Mouse (Mus musculus) liver, postnatal 0 days (tissue): ENCODE data around the gene Adora2b. TPM values are rescaled to one million over a fixed set of nuclear protein-coding genes. Genes with fewer than 3 reads are reported as not detected.

Experiments used
- ATAC-seq: fragments of 200-750 bp; cut with Nextera tagmentation; 2 replicates; pipeline ENCODE4 v1.8.0; 2017; ENCODE audit warnings: mild to moderate bottlenecking, moderate library complexity
- DNase-seq: peaks from one replicate; pipeline ENCODE4 v3.0.0-alpha.2; 2016
- H3K27ac ChIP-seq: fragments of 300-500 bp; sonication (generic); 2 replicates; pipeline ENCODE4 v1.5.1; 2014; ENCODE audit warnings: antibody characterized with exemption, moderate library complexity, mild to moderate bottlenecking, low read depth
- H3K27me3 ChIP-seq: fragments of 300-500 bp; sonication (generic); 2 replicates; pipeline ENCODE4 v1.6.1; 2014; ENCODE audit warnings: low read length, control low read depth, mixed read lengths; ENCODE audit not compliant: insufficient read depth
- H3K36me3 ChIP-seq: fragments of 300-500 bp; sonication (generic); replicated peaks from 2 replicates; pipeline ENCODE4 v1.6.1; 2014; ENCODE audit warnings: mild to moderate bottlenecking, control low read depth, low read length, moderate library complexity, mixed read lengths; ENCODE audit not compliant: insufficient read depth
- H3K4me1 ChIP-seq: fragments of 300-500 bp; sonication (generic); 2 replicates; pipeline ENCODE4 v1.6.1; 2014; ENCODE audit warnings: antibody characterized with exemption, mild to moderate bottlenecking, control low read depth; ENCODE audit not compliant: insufficient read depth
- H3K4me2 ChIP-seq: fragments of 300-500 bp; sonication (generic); 2 replicates; pipeline ENCODE4 v1.6.1; 2014; ENCODE audit warnings: low read depth, mild to moderate bottlenecking, low read length, moderate library complexity, mixed read lengths
- H3K4me3 ChIP-seq: fragments of 300-500 bp; sonication (generic); 2 replicates; pipeline ENCODE4 v1.5.1; 2014; ENCODE audit warnings: low read depth, low read length
- H3K9ac ChIP-seq: fragments of 300-500 bp; sonication (generic); replicated peaks from 2 replicates; pipeline ENCODE4 v1.6.1; 2014; ENCODE audit warnings: mild to moderate bottlenecking, moderate library complexity
- H3K9me3 ChIP-seq: fragments of 300-500 bp; sonication (generic); 2 replicates; pipeline ENCODE4 v1.6.1; 2016; ENCODE audit warnings: mild to moderate bottlenecking, control low read depth, low read length, mixed read lengths
- CTCF ChIP-seq: sonication (generic); IDR thresholded peaks from 2 replicates; pipeline ENCODE4 v1.5.1; 2016; ENCODE audit warnings: antibody characterized with exemption, low read depth
- EP300 ChIP-seq: IDR thresholded peaks from 2 replicates; pipeline ENCODE4 v1.6.1; 2016; ENCODE audit warnings: antibody characterized with exemption, low read depth, mild to moderate bottlenecking
- WGBS: fragments of 180-500 bp; shearing (Covaris S2); extraction: QIAGEN DNeasy Blood & Tissue Kit; methylation state at CpG from one replicate; pipeline ENCODE4 v1.1.7; 2014; ENCODE audit not compliant: insufficient replicate concordance; 5-methylcytosine and 5-hydroxymethylcytosine counted together
- polyA plus RNA-seq: library from polyadenylated mRNA; unstranded; fragments of >200 nt; fragmentation: Nextera tagmentation; extraction: Ambion mirVana; gene quantifications from 2 replicates; pipeline ENCODE4 v1.2.1, GENCODE M21; 2015

Adora2b gene
- 0.59 and 0.61 TPM in 2 replicates for polyA plus RNA-seq

DNA sequence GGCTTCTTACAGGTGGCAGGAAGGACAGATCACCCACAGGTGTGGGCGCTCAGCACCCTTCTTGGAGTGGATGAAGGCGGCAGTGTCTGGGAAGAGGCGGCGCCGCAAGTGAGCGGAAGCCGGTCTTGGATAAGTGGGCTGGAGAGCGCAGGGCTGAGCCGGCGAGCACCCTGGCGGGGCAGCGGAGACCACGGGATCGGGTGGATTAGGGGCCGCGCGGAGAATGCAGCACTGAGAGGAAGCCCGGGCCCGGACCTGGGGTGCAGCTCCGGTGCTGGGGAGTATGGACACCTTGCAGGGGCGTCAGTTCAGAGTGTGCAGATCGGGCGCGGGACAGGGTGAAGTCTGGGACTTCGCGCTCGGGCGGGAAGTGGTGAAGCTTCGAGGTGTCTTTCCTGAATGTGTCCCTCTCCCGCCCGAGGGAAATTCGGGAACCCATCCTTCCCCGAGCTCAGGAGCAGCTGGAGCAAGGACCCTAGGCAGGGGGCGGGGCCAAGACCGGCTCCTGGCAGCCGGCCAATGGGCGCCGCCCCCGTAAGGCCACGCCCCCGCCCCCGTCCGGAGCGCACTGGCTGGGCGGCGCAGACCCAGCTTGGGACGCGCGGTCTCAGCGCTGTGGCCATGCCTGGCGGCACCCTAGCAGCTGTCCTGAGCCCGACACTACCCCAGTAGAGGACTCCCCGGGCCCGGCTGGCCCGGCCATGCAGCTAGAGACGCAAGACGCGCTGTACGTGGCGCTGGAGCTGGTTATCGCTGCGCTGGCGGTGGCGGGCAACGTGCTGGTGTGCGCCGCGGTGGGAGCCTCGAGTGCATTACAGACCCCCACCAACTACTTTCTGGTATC lies at the start of gene Adora2b:
TSS of gene Adora2b (plus strand) at position 584 of the 844 bp plus-strand sequence.
- peak within 1 kb of the TSS; percentile 97 for H3K4me2 ChIP-seq
- ATAC-seq (peak; percentile 74), DNase-seq (peak; percentile 70)
- H3K36me3 ChIP-seq = no peaks in the 10 kb centered on the region
- peaks cover 16% of the 10 kb centered on the region for H3K4me1 ChIP-seq
- under 1% methylated on average over 60 of the region's 69 CpGs for WGBS
- no peak within 1 kb of the TSS; the same call in 1 of the 2 replicates for H3K9ac ChIP-seq
- H3K9me3 ChIP-seq = no peaks in the 10 kb centered on the region
- no peak for TF ChIP-seq CTCF
- no peak for TF ChIP-seq EP300
- peaks cover 41% of the 10 kb centered on the region for H3K27me3 ChIP-seq
- H3K27ac ChIP-seq = no peak within 1 kb of the TSS
- H3K4me3 ChIP-seq = peak within 1 kb of the TSS; percentile 60

DNA sequence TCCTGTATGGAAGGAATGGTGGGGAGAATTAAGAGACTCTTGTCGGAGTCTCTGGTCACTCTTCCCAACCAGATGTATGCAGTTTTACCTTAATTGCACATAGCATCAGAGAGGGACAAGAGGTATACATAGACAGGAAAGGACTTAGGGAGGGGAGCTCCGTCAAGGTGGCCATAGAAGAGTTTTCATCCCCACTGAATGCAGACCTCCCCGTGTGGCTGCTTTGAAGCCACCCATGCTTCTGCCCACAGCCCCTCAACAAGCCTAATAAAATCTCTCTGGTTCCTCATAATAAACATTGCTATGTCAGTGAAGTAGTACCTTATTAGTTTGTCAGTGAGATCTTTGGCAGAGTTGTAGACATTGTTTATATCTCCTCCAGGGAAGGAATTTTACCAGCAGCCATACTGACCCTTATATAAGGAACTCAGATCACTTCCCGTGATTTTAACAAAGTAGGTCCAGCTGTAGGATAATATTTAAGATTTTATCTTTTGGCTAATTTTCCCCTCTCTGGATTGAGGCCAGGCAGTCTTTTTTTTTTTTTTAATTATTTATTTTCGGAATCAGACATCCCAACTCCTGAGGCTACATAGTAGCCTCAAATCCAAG lies 47.8 kb upstream of the Adora2b start:
- no peak overlapping the region for H3K9ac ChIP-seq
- TF ChIP-seq EP300 = no peak
- no peak for TF ChIP-seq CTCF
- no peak for ATAC-seq
- no peak overlapping the region for H3K4me3 ChIP-seq
- H3K27ac ChIP-seq = no peak overlapping the region
- WGBS = 72% methylated on average over 5 of the region's 5 CpGs
- no peak for DNase-seq
- H3K4me1 ChIP-seq = no peaks in the 10 kb centered on the region
- no peaks in the 10 kb centered on the region for H3K36me3 ChIP-seq
- H3K27me3 ChIP-seq = no peaks in the 10 kb centered on the region
- H3K9me3 ChIP-seq = no peaks in the 10 kb centered on the region
- H3K4me2 ChIP-seq = no peak overlapping the region

DNA sequence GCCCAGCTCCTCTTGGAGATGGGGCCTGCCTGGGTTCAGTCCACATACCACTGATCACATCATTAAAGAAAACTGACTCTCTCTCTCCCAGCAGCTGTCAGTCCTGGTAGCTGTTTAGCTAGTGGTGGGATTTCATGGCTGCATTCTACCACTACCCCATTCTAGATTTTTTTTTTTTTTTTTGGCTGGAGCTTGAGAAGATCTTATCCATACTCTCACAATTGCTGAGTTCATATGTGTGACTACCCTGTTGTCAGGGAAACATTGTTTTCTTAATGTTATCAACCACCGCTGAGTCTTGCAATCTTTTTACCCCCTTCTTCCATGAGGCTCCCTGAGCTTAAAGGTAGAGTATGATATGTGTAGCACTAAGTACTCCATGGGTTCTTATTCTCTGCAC lies 46.1 kb upstream of the Adora2b start:
- no peak overlapping the region for H3K9ac ChIP-seq
- no peak overlapping the region for H3K27ac ChIP-seq
- H3K36me3 ChIP-seq = no peaks in the 10 kb centered on the region
- DNase-seq = no peak
- no peak overlapping the region for H3K4me2 ChIP-seq
- no peaks in the 10 kb centered on the region for H3K27me3 ChIP-seq
- H3K4me1 ChIP-seq = peaks cover 5% of the 10 kb centered on the region; the same call in 1 of the 2 replicates
- WGBS = 86% methylated on average over 1 of the region's 1 CpGs
- ATAC-seq = no peak
- no peak for TF ChIP-seq CTCF
- TF ChIP-seq EP300 = no peak
- H3K4me3 ChIP-seq = no peak overlapping the region
- H3K9me3 ChIP-seq = no peaks in the 10 kb centered on the region

DNA sequence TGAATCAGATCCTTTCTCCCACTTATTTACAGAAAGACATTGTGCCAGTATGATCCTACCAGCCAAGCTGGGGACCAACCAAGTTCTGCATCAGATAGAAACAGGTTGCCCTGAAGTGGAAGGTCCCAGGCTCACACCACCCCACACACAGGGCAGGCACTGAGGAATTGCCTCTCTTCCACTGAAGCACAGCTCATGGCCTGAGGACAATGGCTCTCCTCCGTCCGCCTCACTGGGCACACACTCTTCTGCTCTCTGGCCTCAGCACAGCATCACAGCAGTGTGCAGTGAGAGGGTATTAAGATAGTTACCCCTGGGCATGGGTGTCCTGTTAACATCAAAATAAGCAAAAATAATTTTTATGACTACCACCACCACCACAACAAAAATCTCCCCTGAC lies 39.7 kb upstream of the Adora2b start:
- Histone ChIP-seq H3K9me3 (no peaks in the 10 kb centered on the region), H3K9ac (no peak overlapping the region), H3K36me3 (no peaks in the 10 kb centered on the region), H3K4me1 (peaks cover 8% of the 10 kb centered on the region; the same call in 1 of the 2 replicates), H3K27ac (no peak overlapping the region), H3K4me3 (no peak overlapping the region), H3K27me3 (no peaks in the 10 kb centered on the region), H3K4me2 (no peak overlapping the region)
- TF ChIP-seq CTCF = no peak
- TF ChIP-seq EP300 = no peak
- DNase-seq (no peak), ATAC-seq (no peak)
- WGBS = 88% methylated on average over 2 of the region's 2 CpGs

DNA sequence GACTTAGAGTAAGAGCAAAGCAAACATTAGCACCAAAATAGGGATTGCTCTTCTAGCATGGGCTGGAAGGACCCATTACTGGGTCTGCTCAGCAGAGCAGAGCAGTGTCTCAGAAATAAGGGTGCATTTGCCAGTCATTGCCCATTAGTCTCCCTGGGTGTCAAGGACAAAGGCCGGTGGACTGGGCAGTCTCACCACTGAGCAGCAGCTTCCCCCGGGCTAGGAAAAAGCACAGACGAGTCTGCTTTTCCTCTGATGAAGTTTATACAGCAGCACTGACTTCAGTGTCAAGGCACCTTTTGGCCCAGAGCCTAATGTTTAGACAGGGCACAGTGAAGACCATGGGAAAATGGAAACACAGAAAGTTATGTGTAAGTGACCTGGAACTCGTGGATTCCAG lies 38.9 kb upstream of the Adora2b start:
- no peaks in the 10 kb centered on the region for H3K27me3 ChIP-seq
- no peak overlapping the region for H3K4me3 ChIP-seq
- no peaks in the 10 kb centered on the region for H3K36me3 ChIP-seq
- H3K9me3 ChIP-seq = no peaks in the 10 kb centered on the region
- 65% methylated on average over 4 of the region's 4 CpGs for WGBS
- no peak overlapping the region for H3K27ac ChIP-seq
- DNase-seq (no peak), ATAC-seq (no peak)
- no peak overlapping the region for H3K9ac ChIP-seq
- no peak for TF ChIP-seq CTCF
- TF ChIP-seq EP300 = no peak
- no peak overlapping the region for H3K4me2 ChIP-seq
- H3K4me1 ChIP-seq = peaks cover 8% of the 10 kb centered on the region; the same call in 1 of the 2 replicates

DNA sequence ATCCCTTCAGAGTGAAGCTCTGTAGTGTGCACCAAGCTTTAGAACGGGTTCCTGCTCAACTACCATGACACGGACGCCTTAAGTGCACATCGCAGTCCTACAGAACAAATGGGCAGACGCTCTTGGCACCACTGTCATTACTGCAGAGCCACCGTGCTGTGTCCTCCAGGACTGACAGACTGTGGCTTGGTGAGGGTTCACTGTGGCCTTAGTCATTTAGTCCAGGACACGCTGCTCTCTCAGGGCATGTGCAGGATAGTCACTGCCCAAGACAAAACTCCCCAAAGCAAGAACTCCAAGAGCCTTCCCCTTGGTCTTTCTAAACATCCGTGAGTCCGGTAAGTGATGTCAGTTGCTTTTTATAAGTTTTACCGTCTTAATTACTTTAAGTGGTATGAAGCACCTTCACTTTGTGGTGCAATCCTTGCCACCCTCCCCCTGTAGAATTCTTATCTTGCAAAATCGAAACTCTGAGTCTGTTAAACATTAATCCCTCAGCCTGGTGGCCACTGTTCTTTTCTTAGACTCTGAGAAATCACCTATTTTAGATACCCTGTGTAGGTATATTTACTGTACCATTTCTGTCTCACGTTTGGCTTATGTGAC lies 35.3 kb upstream of the Adora2b start:
- no peak for DNase-seq
- Histone ChIP-seq H3K27ac (no peak overlapping the region), H3K4me1 (peaks cover 5% of the 10 kb centered on the region; the same call in 1 of the 2 replicates), H3K4me2 (peak overlapping the region; percentile 19; the same call in 1 of the 2 replicates), H3K36me3 (no peaks in the 10 kb centered on the region), H3K4me3 (no peak overlapping the region), H3K9me3 (no peaks in the 10 kb centered on the region), H3K27me3 (no peaks in the 10 kb centered on the region), H3K9ac (no peak overlapping the region)
- ATAC-seq = no peak
- TF ChIP-seq EP300 (no peak), CTCF (no peak)
- 76% methylated on average over 12 of the region's 12 CpGs for WGBS
